Mouse (Mus musculus): ENCODE measurements at regions not wholly inside any gene's neighbourhood (a gene's known extent, or its start where the extent isn't known, plus 50 kb on each side); places are given as distances from the start of the nearest gene placed in this dataset.

DNA sequence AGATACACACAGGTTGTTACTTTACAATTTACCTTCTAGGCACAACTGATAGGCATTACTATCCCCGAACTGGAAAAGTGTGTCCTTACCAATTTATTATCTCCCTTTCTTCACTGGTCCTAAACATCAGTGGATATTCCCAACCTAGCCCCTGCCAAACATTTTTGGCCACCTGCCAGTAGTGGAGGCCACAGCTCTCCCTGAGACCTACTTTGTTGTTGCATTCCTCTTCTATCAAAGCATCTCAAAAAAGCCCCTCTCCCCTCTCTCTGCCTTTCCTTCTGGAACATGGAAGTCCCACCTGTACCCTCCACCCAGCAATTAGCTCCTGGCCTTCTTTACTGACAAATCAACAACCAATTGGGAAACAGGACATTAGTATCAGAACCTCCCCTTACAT is 282.2 kb downstream of the Rnf152 start:
- DNase-seq = peak; percentile 76 to 78

DNA sequence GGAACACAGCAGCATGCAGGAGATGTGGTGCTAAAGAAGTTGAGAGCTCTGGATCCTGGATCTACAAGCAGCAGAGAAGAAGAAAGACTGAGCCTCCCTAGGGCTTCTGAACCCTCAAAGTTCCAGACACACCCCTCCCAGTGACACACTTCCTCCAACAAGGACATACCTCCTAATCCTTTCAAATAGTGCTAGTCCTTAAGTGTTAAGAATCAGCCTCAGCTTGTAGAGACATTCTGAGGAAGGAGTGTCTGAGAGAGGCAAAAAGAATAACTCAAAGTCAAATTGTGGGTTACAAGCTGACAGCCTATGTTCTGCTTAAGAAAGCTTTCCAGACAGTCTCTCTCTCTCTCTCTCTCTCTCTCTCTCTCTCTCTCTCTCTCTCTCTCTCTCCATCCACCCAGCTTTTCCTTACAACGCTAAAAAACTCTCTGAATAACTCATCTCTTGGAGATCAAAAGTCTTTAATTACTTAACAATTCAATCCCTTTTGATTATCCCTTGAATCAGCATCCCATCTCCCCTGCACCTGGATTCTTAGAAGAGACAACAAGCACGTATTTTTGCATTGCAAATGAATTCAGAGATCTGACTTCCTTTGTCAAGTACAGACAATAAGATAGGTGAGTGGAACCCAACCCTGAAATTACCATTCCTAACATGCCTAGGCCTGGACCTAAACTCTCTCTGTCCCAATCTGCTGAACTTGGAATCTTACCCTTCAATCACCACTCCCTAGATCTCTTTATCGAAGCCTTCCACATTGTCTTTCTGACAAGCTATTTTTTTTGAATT is 285.7 kb downstream of the Rnf152 start:
- DNase-seq = no peak

DNA sequence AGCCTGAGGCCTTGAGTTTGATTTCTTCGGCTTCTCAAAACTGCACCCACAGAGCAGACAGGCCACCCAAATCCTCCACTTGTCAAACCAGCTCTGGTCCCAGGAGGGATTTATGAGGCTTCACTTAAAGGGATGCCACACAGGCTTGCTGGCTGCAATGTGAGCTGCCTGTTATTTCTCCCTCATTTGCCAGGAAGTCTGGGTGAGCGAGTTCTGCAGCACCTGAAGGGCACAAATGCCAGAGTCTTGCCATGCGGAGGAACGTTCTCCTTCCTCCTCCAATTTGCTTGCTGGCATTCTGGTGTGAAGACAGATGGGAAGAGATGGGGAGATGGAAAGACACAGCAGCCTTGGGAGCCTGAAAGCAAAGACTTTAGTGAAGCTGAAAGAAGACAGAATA is 288.6 kb downstream of the Rnf152 start:
- DNase-seq = peak; percentile 69 to 75

DNA sequence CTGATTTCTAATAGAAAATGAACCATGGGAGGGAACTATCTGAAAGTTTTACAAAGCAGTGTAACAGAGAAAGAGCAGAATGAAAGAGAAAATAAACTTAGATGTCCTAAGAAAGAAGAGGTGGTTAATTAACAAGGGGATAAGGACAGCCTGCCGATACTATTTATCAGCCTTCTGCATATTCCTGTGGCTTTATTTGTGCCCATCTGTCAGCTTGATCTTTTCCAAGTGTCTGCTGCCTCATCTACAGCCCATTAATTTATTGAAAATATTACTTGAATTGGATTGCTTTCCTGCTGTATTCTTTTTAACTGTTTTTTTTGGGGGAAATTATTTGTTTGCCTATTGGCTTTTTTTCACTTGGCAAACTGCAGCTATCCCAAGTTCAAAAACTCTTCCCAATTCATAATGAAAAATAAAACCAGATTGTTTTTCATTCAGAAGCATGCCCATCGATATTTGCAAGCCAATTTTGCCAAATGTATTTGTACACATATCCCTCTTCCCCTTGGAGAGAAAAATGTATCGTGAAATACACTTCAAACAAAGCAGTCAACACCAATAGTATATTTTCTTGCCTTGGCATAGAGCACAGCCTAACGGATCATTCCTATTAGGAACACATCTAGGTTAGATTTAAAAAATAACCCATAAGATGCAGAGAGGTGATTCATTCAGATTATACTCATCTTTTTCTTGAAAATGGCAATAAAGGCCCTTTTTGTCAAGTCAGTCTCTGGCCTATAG is 289.3 kb downstream of the Rnf152 start:
- peak; percentile 44 to 50 for DNase-seq

DNA sequence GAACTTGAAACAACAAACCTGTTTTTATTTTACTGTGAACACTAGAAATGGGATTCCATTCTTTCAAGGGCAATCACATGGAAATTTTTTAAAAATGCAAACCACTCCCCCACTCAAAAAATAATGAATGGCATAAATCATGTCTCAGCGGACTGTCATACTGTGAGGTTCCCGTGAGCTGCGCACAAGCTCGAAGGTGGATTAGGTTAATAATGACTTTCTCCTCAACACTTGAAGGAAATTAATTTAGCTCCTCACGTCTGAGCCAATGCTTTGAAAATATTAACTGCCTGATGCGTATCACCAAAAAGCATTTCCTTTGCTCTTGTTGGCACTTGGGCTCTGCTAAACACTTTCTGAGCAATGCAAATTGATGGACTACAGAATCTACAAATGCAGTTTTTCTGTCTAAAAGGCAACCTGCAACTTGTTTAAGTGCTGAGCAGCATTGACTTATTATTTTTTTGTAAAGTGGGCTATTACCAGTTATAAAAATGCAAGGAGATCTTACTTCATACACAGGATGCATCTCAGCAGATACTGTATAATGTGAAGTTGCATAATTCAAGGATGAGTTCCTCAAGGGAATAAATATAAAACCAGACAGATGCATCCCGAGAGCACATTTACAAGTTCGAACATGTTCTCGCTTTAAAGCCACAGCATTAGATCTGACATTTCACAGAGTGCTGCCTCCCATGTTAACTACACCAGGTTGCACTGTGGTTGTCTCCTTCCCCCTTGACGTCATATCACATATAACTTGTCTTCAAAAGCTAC is 282.4 kb downstream of the Cdh20 start:
- DNase-seq = no peak

All from cerebellum, postnatal 10 days (tissue).